Mouse (Mus musculus) liver, postnatal 0 days (tissue): ENCODE results near the gene Stx1b.

Experiments used
- CTCF ChIP-seq: sonication (generic); IDR thresholded peaks from 2 replicates; pipeline ENCODE4 v1.5.1; 2016; ENCODE audit warnings: antibody characterized with exemption, low read depth
- EP300 ChIP-seq: IDR thresholded peaks from 2 replicates; pipeline ENCODE4 v1.6.1; 2016; ENCODE audit warnings: antibody characterized with exemption, low read depth, mild to moderate bottlenecking

GRCm38 (mm10) chr7:127785308-127785707 lies 39.0 kb downstream of the Stx1b start, which contains the start of gene Gm49388:
- TF ChIP-seq CTCF (no peak), EP300 (no peak)
